Mouse (Mus musculus): Measurements from ENCODE around the gene Olfr411. TPM values are rescaled to one million over a fixed set of nuclear protein-coding genes. Genes with fewer than 3 reads are reported as not detected.

Olfr411 gene
- polyA plus RNA-seq, 1 experiment, result not detected

GRCm38 (mm10) chr11:74379166-74379873 is 26.9 kb upstream of the Olfr411 start:
- Histone ChIP-seq H3K4me3 (ENCODE audit: control insufficient read depth, low read depth, low read length) (no peak overlapping the region), H3K4me1 (ENCODE audit: control insufficient read depth, insufficient read depth, low read length) (no peaks in the 10 kb centered on the region), H3K27ac (ENCODE audit: control insufficient read depth, insufficient read depth, low read depth, low read length) (no peak overlapping the region), H3K36me3 (ENCODE audit: control insufficient read depth, insufficient read depth, low read length) (no peaks in the 10 kb centered on the region), H3K27me3 (ENCODE audit: control insufficient read depth, insufficient read depth, low read length) (no peaks in the 10 kb centered on the region)
- no peak for TF ChIP-seq CTCF (IDR thresholded peaks at IDR 0.05; ENCODE audit: control insufficient read depth, insufficient read depth, insufficient replicate concordance, low read depth, low read length)
- no peak for TF ChIP-seq POLR2A (IDR thresholded peaks at IDR 0.05; ENCODE audit: control insufficient read depth, low read depth, low read length)

- Histone ChIP-seq H3K27me3 (ENCODE audit: control insufficient read depth, insufficient read depth, low read length) (no peaks in the 10 kb centered on the region), H3K4me3 (ENCODE audit: control insufficient read depth, low read depth, low read length) (no peak overlapping the region)
- TF ChIP-seq POLR2A (IDR thresholded peaks at IDR 0.05; ENCODE audit: control insufficient read depth, low read depth, low read length), result no peak
- no peak for TF ChIP-seq CTCF (IDR thresholded peaks at IDR 0.05; ENCODE audit: control insufficient read depth, insufficient read depth, insufficient replicate concordance, low read depth, low read length)
These were observed 24.4 kb upstream of the Olfr411 start for GRCm38 (mm10) chr11:74376847-74377246.

GRCm38 (mm10) chr11:74371393-74372100 is 19.1 kb upstream of the Olfr411 start:
- peak; percentile 84 for TF ChIP-seq CTCF (IDR thresholded peaks at IDR 0.05; ENCODE audit: control insufficient read depth, insufficient read depth, insufficient replicate concordance, low read depth, low read length)
- no peak for TF ChIP-seq POLR2A (IDR thresholded peaks at IDR 0.05; ENCODE audit: control insufficient read depth, low read depth, low read length)
- no peaks in the 10 kb centered on the region for H3K36me3 ChIP-seq (ENCODE audit: control insufficient read depth, insufficient read depth, low read length)
- H3K4me1 ChIP-seq (ENCODE audit: control insufficient read depth, insufficient read depth, low read length), result no peaks in the 10 kb centered on the region; the same call in 1 of the 2 replicates
- H3K27ac ChIP-seq (ENCODE audit: control insufficient read depth, insufficient read depth, low read depth, low read length), result no peak overlapping the region
- H3K27me3 ChIP-seq (ENCODE audit: control insufficient read depth, insufficient read depth, low read length), result no peaks in the 10 kb centered on the region
- no peak overlapping the region for H3K4me3 ChIP-seq (ENCODE audit: control insufficient read depth, low read depth, low read length)

More at GRCm38 (mm10) chr11:74376847-74377246, 24.4 kb upstream of the Olfr411 start:
- no peaks in the 10 kb centered on the region for H3K4me1 ChIP-seq (ENCODE audit: control insufficient read depth, insufficient read depth, low read length)
- H3K27ac ChIP-seq (ENCODE audit: control insufficient read depth, insufficient read depth, low read depth, low read length), result no peak overlapping the region
- H3K36me3 ChIP-seq (ENCODE audit: control insufficient read depth, insufficient read depth, low read length), result no peaks in the 10 kb centered on the region

- no peak for TF ChIP-seq POLR2A (IDR thresholded peaks at IDR 0.05; ENCODE audit: control insufficient read depth, low read depth, low read length)
- TF ChIP-seq CTCF (IDR thresholded peaks at IDR 0.05; ENCODE audit: control insufficient read depth, insufficient read depth, insufficient replicate concordance, low read depth, low read length), result no peak
- H3K27ac ChIP-seq (ENCODE audit: control insufficient read depth, insufficient read depth, low read depth, low read length), result no peak within 1 kb of the TSS
- no peaks in the 10 kb centered on the region for H3K36me3 ChIP-seq (ENCODE audit: control insufficient read depth, insufficient read depth, low read length)
- no peak within 1 kb of the TSS for H3K4me3 ChIP-seq (ENCODE audit: control insufficient read depth, low read depth, low read length)
- H3K27me3 ChIP-seq (ENCODE audit: control insufficient read depth, insufficient read depth, low read length), result no peaks in the 10 kb centered on the region
- no peaks in the 10 kb centered on the region for H3K4me1 ChIP-seq (ENCODE audit: control insufficient read depth, insufficient read depth, low read length)
These were observed 9.3 kb upstream of the Olfr411 start, which contains the start of gene Olfr412 for GRCm38 (mm10) chr11:74361769-74362168. Gene Olfr412 (plus strand): TSS chr11:74362069.

- no peaks in the 10 kb centered on the region for H3K27me3 ChIP-seq (ENCODE audit: control insufficient read depth, insufficient read depth, low read length)
- H3K4me1 ChIP-seq (ENCODE audit: control insufficient read depth, insufficient read depth, low read length), result no peaks in the 10 kb centered on the region
- H3K27ac ChIP-seq (ENCODE audit: control insufficient read depth, insufficient read depth, low read depth, low read length), result no peak within 1 kb of the TSS
- TF ChIP-seq POLR2A (IDR thresholded peaks at IDR 0.05; ENCODE audit: control insufficient read depth, low read depth, low read length) (no peak), CTCF (IDR thresholded peaks at IDR 0.05; ENCODE audit: control insufficient read depth, insufficient read depth, insufficient replicate concordance, low read depth, low read length) (no peak)
- H3K36me3 ChIP-seq (ENCODE audit: control insufficient read depth, insufficient read depth, low read length), result no peaks in the 10 kb centered on the region
- H3K4me3 ChIP-seq (ENCODE audit: control insufficient read depth, low read depth, low read length), result no peak within 1 kb of the TSS
These were observed 14.5 kb downstream of the Olfr411 start, which contains the start of gene Olfr410 for GRCm38 (mm10) chr11:74337931-74338330. Gene Olfr410 (minus strand): TSS chr11:74338031.

DNA sequence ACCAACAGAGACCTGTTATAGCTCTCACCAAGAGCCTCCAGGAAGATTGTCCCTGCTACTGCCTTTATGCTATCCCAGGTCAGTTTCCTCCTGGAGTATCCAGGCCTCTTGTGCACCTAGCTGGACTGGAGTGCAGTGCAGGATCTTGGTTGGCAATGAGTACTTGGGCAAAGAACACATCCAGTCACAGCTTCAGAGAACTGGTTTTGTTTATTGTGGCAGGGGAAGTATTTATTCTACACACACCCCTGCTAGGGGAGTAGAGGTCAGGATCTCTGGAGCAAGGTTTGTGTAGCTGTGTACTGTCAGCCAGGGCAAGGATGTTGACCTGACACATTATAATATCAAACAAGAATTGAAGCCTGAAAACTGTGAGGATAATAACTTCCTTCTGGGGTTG is 23.7 kb downstream of the Olfr411 start:
- H3K36me3 ChIP-seq (ENCODE audit: control insufficient read depth, insufficient read depth, low read length), result no peaks in the 10 kb centered on the region
- H3K4me3 ChIP-seq (ENCODE audit: control insufficient read depth, low read depth, low read length), result no peak overlapping the region
- TF ChIP-seq CTCF (IDR thresholded peaks at IDR 0.05; ENCODE audit: control insufficient read depth, insufficient read depth, insufficient replicate concordance, low read depth, low read length), result no peak
- no peak for TF ChIP-seq POLR2A (IDR thresholded peaks at IDR 0.05; ENCODE audit: control insufficient read depth, low read depth, low read length)
- H3K4me1 ChIP-seq (ENCODE audit: control insufficient read depth, insufficient read depth, low read length), result no peaks in the 10 kb centered on the region
- H3K27ac ChIP-seq (ENCODE audit: control insufficient read depth, insufficient read depth, low read depth, low read length), result no peak overlapping the region
- no peaks in the 10 kb centered on the region for H3K27me3 ChIP-seq (ENCODE audit: control insufficient read depth, insufficient read depth, low read length)

- TF ChIP-seq CTCF (IDR thresholded peaks at IDR 0.05; ENCODE audit: control insufficient read depth, insufficient read depth, insufficient replicate concordance, low read depth, low read length), result no peak
- TF ChIP-seq POLR2A (IDR thresholded peaks at IDR 0.05; ENCODE audit: control insufficient read depth, low read depth, low read length), result no peak
- Histone ChIP-seq H3K4me3 (ENCODE audit: control insufficient read depth, low read depth, low read length) (no peak overlapping the region), H3K27me3 (ENCODE audit: control insufficient read depth, insufficient read depth, low read length) (no peaks in the 10 kb centered on the region), H3K27ac (ENCODE audit: control insufficient read depth, insufficient read depth, low read depth, low read length) (no peak overlapping the region), H3K4me1 (ENCODE audit: control insufficient read depth, insufficient read depth, low read length) (no peaks in the 10 kb centered on the region), H3K36me3 (ENCODE audit: control insufficient read depth, insufficient read depth, low read length) (no peaks in the 10 kb centered on the region)
These were observed 26.4 kb downstream of the Olfr411 start for GRCm38 (mm10) chr11:74326044-74326443.

Other genes starting within 250 kb of the Olfr411 start
- not detected in 2 replicates for gene Olfr401, start 238.9 kb downstream of the Olfr411 start, polyA plus RNA-seq (2012; rRNA removed)
- gene Olfr402, start 199.1 kb downstream of the Olfr411 start, polyA plus RNA-seq (2012; rRNA removed), result 0.24 and 0.31 TPM in 2 replicates
- gene Olfr403, start 166.4 kb downstream of the Olfr411 start, polyA plus RNA-seq (2012; rRNA removed), result not detected in 2 replicates
- gene Olfr43, start 141.3 kb downstream of the Olfr411 start, polyA plus RNA-seq (2012; rRNA removed), result not detected in 2 replicates
- gene Olfr406, start 92.8 kb downstream of the Olfr411 start, polyA plus RNA-seq (2012; rRNA removed), result not detected in 2 replicates
- gene Olfr59, start 68.9 kb downstream of the Olfr411 start, polyA plus RNA-seq (2012; rRNA removed), result not detected in 2 replicates
- gene Olfr410, start 14.6 kb downstream of the Olfr411 start, polyA plus RNA-seq (2012; rRNA removed), result not detected in 2 replicates
- gene Olfr412, start 9.4 kb upstream of the Olfr411 start, polyA plus RNA-seq (2012; rRNA removed), result not detected in 2 replicates